Mouse (Mus musculus): Measurements from ENCODE around the gene Olfr1141. TPM values are rescaled to one million over a fixed set of nuclear protein-coding genes. Genes with fewer than 3 reads are reported as not detected.

Olfr1141 gene
- total RNA-seq (2015) = not detected in 2 replicates
- not detected in 2 replicates for total RNA-seq (2017)

GRCm38 (mm10) chr2:87753891-87754290, at the start of gene Olfr1141:
TSS of gene Olfr1141 (minus strand) at chr2:87753991.
- no peak for ATAC-seq (replicated peaks; ENCODE audit: poor library complexity)

- ATAC-seq (replicated peaks; ENCODE audit: poor library complexity) = no peak
These were observed 46.5 kb upstream of the Olfr1141 start, which contains the start of gene Olfr1143 for GRCm38 (mm10) chr2:87800292-87800691. TSS of gene Olfr1143 (plus strand) at chr2:87800592.

GRCm38 (mm10) chr2:87779183-87779582, 25.4 kb upstream of the Olfr1141 start, which contains the start of gene Olfr152:
TSS of gene Olfr152 (plus strand) at chr2:87779483.
- ATAC-seq (replicated peaks; ENCODE audit: poor library complexity) = no peak

GRCm38 (mm10) chr2:87776143-87776542, 22.4 kb upstream of the Olfr1141 start:
- ATAC-seq (replicated peaks; ENCODE audit: poor library complexity) = no peak

DNA sequence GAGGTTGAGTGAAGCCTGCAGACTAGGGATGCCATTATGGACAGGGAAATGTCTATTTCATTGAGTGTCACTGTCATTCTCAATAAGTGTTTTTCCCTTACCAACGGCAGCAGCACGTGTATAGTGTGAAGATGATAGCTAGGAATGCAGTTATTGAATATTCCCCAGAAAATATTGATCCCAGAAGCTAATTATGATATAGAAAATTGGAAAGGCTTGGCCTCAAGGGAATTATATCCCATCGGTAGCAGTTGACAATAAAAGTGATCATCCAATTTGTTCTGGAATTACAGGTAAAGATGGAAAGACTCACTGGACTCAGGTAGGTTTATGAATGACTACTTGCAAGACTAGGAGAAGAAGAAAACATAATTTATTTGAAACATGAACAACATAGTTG, 10.3 kb downstream of the Olfr1141 start, which contains the start of gene Olfr1140:
Gene Olfr1140 (plus strand): TSS at position 301 of the 400 bp plus-strand sequence.
- no peak for ATAC-seq (replicated peaks; ENCODE audit: poor library complexity)

DNA sequence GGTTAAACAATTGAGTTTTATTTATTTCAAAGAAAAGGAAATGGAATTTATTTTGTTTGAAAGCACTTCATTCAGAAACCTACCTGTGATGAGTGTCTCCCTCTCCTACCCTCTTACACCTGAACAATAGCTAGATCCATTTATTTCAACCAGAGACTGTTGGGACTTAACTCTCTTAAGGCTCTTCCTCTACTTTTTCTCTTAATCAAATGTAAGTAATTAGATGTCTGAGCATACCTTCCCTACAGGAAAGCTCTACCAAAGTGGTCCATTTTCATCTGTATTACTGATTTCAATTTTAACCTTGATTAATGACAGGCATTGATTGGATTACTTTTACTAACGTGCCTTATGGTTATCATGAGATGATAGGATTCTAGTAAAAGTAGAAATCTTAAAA, 13.9 kb downstream of the Olfr1141 start, which contains the start of gene Olfr1138:
Gene Olfr1138 (minus strand): TSS at position 101 of the 400 bp plus-strand sequence.
- no peak for ATAC-seq (replicated peaks; ENCODE audit: poor library complexity)

GRCm38 (mm10) chr2:87713079-87713478, 40.7 kb downstream of the Olfr1141 start, which contains the start of gene Olfr1137:
TSS of gene Olfr1137 (minus strand) at chr2:87713179.
- ATAC-seq (replicated peaks; ENCODE audit: poor library complexity) = no peak

Other genes starting within 250 kb of the Olfr1141 start
- gene Pramel6, start 247.4 kb downstream of the Olfr1141 start, total RNA-seq (2015) = not detected in 2 replicates
- not detected in 2 replicates for gene Pramel6, start 247.4 kb downstream of the Olfr1141 start, total RNA-seq (2017)
- not detected in 2 replicates for gene Olfr153, start 222.2 kb downstream of the Olfr1141 start, total RNA-seq (2015)
- gene Olfr153, start 222.2 kb downstream of the Olfr1141 start, total RNA-seq (2017) = not detected in 2 replicates
- gene Olfr1128, start 208.4 kb downstream of the Olfr1141 start, total RNA-seq (2015) = not detected in 2 replicates
- not detected in 2 replicates for gene Olfr1128, start 208.4 kb downstream of the Olfr1141 start, total RNA-seq (2017)
- not detected in 2 replicates for gene Olfr1129, start 180.1 kb downstream of the Olfr1141 start, total RNA-seq (2015)
- not detected in 2 replicates for gene Olfr1129, start 180.1 kb downstream of the Olfr1141 start, total RNA-seq (2017)
- gene Olfr1130, start 147.8 kb downstream of the Olfr1141 start, total RNA-seq (2015) = not detected in 2 replicates
- not detected in 2 replicates for gene Olfr1130, start 147.8 kb downstream of the Olfr1141 start, total RNA-seq (2017)
- not detected in 2 replicates for gene Olfr1131, start 126.9 kb downstream of the Olfr1141 start, total RNA-seq (2015)
- not detected in 2 replicates for gene Olfr1131, start 126.9 kb downstream of the Olfr1141 start, total RNA-seq (2017)
- not detected in 2 replicates for gene Olfr1132, start 116.5 kb downstream of the Olfr1141 start, total RNA-seq (2015)
- gene Olfr1132, start 116.5 kb downstream of the Olfr1141 start, total RNA-seq (2017) = not detected in 2 replicates
- gene Olfr1133, start 106.6 kb downstream of the Olfr1141 start, total RNA-seq (2015) = not detected in 2 replicates
- not detected in 2 replicates for gene Olfr1133, start 106.6 kb downstream of the Olfr1141 start, total RNA-seq (2017)
- not detected in 2 replicates for gene Olfr1134, start 95.5 kb downstream of the Olfr1141 start, total RNA-seq (2015)
- not detected in 2 replicates for gene Olfr1134, start 95.5 kb downstream of the Olfr1141 start, total RNA-seq (2017)
- gene Olfr1135, start 80.3 kb downstream of the Olfr1141 start, total RNA-seq (2015) = not detected in 2 replicates
- not detected in 2 replicates for gene Olfr1135, start 80.3 kb downstream of the Olfr1141 start, total RNA-seq (2017)
- not detected in 2 replicates for gene Olfr1136, start 60.0 kb downstream of the Olfr1141 start, total RNA-seq (2015)
- not detected in 2 replicates for gene Olfr1136, start 60.0 kb downstream of the Olfr1141 start, total RNA-seq (2017)
- gene Olfr1137, start 40.8 kb downstream of the Olfr1141 start, total RNA-seq (2015) = not detected in 2 replicates
- not detected in 2 replicates for gene Olfr1137, start 40.8 kb downstream of the Olfr1141 start, total RNA-seq (2017)
- gene Olfr1138, start 14.0 kb downstream of the Olfr1141 start, total RNA-seq (2015) = not detected in 2 replicates
- not detected in 2 replicates for gene Olfr1138, start 14.0 kb downstream of the Olfr1141 start, total RNA-seq (2017)
- gene Olfr1140, start 10.2 kb downstream of the Olfr1141 start, total RNA-seq (2015) = not detected in 2 replicates
- not detected in 2 replicates for gene Olfr1140, start 10.2 kb downstream of the Olfr1141 start, total RNA-seq (2017)
- gene Olfr152, start 25.5 kb upstream of the Olfr1141 start, total RNA-seq (2015) = not detected in 2 replicates
- not detected in 2 replicates for gene Olfr152, start 25.5 kb upstream of the Olfr1141 start, total RNA-seq (2017)
- gene Olfr1143, start 46.6 kb upstream of the Olfr1141 start, total RNA-seq (2015) = not detected in 2 replicates
- gene Olfr1143, start 46.6 kb upstream of the Olfr1141 start, total RNA-seq (2017) = not detected in 2 replicates
- not detected in 2 replicates for gene Olfr1145, start 55.8 kb upstream of the Olfr1141 start, total RNA-seq (2015)
- not detected in 2 replicates for gene Olfr1145, start 55.8 kb upstream of the Olfr1141 start, total RNA-seq (2017)
- not detected in 2 replicates for gene Olfr1148, start 76.5 kb upstream of the Olfr1141 start, total RNA-seq (2015)
- gene Olfr1148, start 76.5 kb upstream of the Olfr1141 start, total RNA-seq (2017) = not detected in 2 replicates
- gene Olfr1150-ps1, start 90.0 kb upstream of the Olfr1141 start, total RNA-seq (2015) = not detected in 2 replicates
- gene Olfr1150-ps1, start 90.0 kb upstream of the Olfr1141 start, total RNA-seq (2017) = not detected in 2 replicates
- gene Olfr1151, start 101.9 kb upstream of the Olfr1141 start, total RNA-seq (2015) = not detected in 2 replicates
- gene Olfr1151, start 101.9 kb upstream of the Olfr1141 start, total RNA-seq (2017) = not detected in 2 replicates
- not detected in 2 replicates for gene Olfr1152, start 112.5 kb upstream of the Olfr1141 start, total RNA-seq (2015)
- gene Olfr1152, start 112.5 kb upstream of the Olfr1141 start, total RNA-seq (2017) = not detected in 2 replicates
- gene Olfr1153, start 141.0 kb upstream of the Olfr1141 start, total RNA-seq (2015) = not detected in 2 replicates
- gene Olfr1153, start 141.0 kb upstream of the Olfr1141 start, total RNA-seq (2017) = not detected in 2 replicates
- gene Olfr1154, start 151.2 kb upstream of the Olfr1141 start, total RNA-seq (2015) = not detected in 2 replicates
- not detected in 2 replicates for gene Olfr1154, start 151.2 kb upstream of the Olfr1141 start, total RNA-seq (2017)
- gene Olfr1155, start 191.1 kb upstream of the Olfr1141 start, total RNA-seq (2015) = not detected in 2 replicates
- gene Olfr1155, start 191.1 kb upstream of the Olfr1141 start, total RNA-seq (2017) = not detected in 2 replicates
- gene Olfr1156, start 199.1 kb upstream of the Olfr1141 start, total RNA-seq (2015) = not detected in 2 replicates
- gene Olfr1156, start 199.1 kb upstream of the Olfr1141 start, total RNA-seq (2017) = not detected in 2 replicates
- not detected in 2 replicates for gene Olfr1157, start 214.3 kb upstream of the Olfr1141 start, total RNA-seq (2015)
- not detected in 2 replicates for gene Olfr1157, start 214.3 kb upstream of the Olfr1141 start, total RNA-seq (2017)
- not detected in 2 replicates for gene Olfr74, start 220.7 kb upstream of the Olfr1141 start, total RNA-seq (2015)
- not detected in 2 replicates for gene Olfr74, start 220.7 kb upstream of the Olfr1141 start, total RNA-seq (2017)
- gene Olfr1158, start 236.1 kb upstream of the Olfr1141 start, total RNA-seq (2015) = not detected in 2 replicates
- gene Olfr1158, start 236.1 kb upstream of the Olfr1141 start, total RNA-seq (2017) = not detected in 2 replicates

All from megakaryocyte progenitor cell, adult 5-6 weeks (primary cell).